Mouse (Mus musculus): ENCODE results near the gene Zbtb16.

- TF ChIP-seq POLR2A (IDR thresholded peaks at IDR 0.05; ENCODE audit: low read depth, low read length) = no peak
- no peak for TF ChIP-seq CTCF (IDR thresholded peaks at IDR 0.05; ENCODE audit: borderline replicate concordance, insufficient read depth, low read length)
These were observed 62.3 kb downstream of the Zbtb16 start for GRCm38 (mm10) chr9:48773710-48774109.
